Mouse (Mus musculus): ENCODE data around the gene Sfi1.
"Not testable (repeated sequence)": the region's sequence is repeated elsewhere in the genome, so short reads cannot be mapped to it uniquely, and the experiment has no call there.

GRCm38 (mm10) chr11:3182707-3183106 is 10.6 kb downstream of the Sfi1 start:
- TF ChIP-seq TAL1, GATA1 (IDR thresholded peaks at IDR 0.05; ENCODE audit: low read length): not testable (repeated sequence)
